Mouse (Mus musculus) ES-E14 (cell line): Measurements from ENCODE around the gene Nlgn2.

Experiments used
- CHD2 ChIP-seq: IDR thresholded peaks from 2 replicates; pipeline ENCODE4 v1.6.1; 2014; ENCODE audit warnings: mild to moderate bottlenecking, low read depth, low read length, inconsistent platforms
- HCFC1 ChIP-seq: IDR thresholded peaks from 2 replicates; pipeline ENCODE4 v1.6.1; 2012; ENCODE audit warnings: low read length, inconsistent platforms, borderline replicate concordance; ENCODE audit not compliant: insufficient read depth
- ZNF384 ChIP-seq: IDR thresholded peaks from 2 replicates; pipeline ENCODE4 v1.6.1; 2012; ENCODE audit warnings: low read depth, low read length, inconsistent platforms

- TF ChIP-seq ZNF384 (no peak), CHD2 (no peak), HCFC1 (no peak)
Observed at GRCm38 (mm10) chr11:69799394-69800137, 38.0 kb downstream of the Nlgn2 start.
